Mouse (Mus musculus) adrenal gland, postnatal 36 days (tissue): ENCODE data around the gene Cd47. TPM values are rescaled to one million over a fixed set of nuclear protein-coding genes. Genes with fewer than 3 reads are reported as not detected.
"Not testable (repeated sequence)": the region's sequence is repeated elsewhere in the genome, so short reads cannot be mapped to it uniquely, and the experiment has no call there.

Source experiments
- DNase-seq, 2 experiments: peaks; one replicate each; pipeline ENCODE4 v3.0.0; 2021; ENCODE audit warnings: mixed read lengths in 1 of 2
- total RNA-seq, 2 experiments: library from RNA; stranded (reverse); gene quantifications; 2 replicates each; pipeline ENCODE4 v1.2.3; 2021

The Cd47 gene
- total RNA-seq, 2 experiments from 2014 or later = 89.6 to 233 TPM

DNA sequence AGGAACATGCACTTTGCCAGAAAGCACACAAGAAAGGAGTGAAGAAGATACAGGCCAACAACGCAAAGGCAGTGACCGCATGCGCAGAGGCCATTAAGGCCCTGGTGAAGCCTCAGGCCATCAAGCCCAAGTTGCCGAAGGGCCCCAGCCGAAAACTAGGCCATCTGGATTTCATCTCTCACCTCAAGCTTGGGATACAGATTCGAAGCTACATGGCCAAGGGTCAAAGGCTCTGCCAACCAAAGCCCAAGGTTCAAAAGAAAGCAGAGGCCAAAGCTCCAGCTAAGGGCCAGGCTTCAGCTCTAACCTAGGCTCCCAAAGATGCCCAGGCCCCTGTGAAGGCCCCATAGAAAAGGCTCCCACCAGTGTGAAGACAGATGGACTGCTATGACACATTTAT, 14.2 kb upstream of the Cd47 start:
- DNase-seq = no peak

DNA sequence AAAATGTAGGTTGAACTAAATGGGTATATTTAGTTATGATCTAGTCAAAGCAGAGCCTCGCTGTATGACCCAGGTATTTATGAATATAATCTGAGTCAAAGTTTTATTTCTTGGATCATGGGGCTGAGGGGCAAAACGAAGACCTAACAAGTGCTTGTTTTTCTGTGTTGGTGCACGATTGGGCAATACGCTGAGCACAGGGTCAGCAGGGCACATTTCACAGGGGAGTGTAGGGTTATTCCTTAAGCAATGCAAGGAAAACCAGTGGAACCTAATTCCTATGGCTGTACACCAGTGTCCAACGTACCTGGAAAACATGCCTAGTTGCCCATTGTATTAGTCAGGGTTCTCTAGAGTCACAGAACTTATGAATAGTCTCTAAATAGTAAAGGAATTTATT, 12.6 kb upstream of the Cd47 start:
- DNase-seq = no peak

DNA sequence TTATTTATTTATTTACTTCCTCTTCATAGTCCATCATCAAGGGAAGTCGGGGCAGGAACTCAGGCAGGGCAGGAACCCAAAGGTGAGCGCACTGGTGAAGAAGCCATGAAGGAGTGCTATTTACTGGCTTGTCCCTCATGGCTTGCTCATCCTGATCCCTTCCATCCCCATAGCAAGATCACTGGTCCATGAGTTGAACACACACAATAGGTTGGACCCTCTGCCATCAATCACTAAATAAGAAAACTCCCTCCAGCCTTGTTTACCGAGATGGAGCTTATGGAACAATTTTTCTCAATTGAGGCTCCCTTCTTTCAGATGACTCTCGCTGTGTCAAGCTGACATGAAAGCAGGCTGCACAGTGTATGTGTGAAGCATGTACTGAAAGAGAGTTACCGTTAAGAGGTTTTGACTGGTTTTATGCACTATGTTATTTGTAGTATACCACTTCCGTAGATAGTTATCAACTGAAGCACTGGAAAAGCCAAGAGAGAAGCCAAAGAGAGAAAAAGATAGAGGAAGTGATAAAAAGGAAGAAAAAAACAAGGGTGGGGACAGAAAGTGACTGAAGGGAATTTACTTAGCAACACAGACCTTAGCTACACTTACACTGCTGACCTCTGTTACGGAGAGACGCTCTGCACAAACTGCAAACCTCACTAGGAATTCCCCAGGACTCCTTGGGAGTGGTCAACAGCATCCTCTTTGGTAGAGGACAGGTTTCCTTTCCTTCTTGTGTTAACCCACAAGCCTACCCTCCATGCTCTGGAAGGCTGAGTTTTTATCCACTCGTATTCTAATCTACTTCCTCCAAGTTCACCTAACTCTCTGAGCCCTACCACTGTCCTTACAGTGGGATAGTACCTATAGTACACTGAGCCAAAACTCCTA, 9.5 kb upstream of the Cd47 start:
- DNase-seq = no peak

DNA sequence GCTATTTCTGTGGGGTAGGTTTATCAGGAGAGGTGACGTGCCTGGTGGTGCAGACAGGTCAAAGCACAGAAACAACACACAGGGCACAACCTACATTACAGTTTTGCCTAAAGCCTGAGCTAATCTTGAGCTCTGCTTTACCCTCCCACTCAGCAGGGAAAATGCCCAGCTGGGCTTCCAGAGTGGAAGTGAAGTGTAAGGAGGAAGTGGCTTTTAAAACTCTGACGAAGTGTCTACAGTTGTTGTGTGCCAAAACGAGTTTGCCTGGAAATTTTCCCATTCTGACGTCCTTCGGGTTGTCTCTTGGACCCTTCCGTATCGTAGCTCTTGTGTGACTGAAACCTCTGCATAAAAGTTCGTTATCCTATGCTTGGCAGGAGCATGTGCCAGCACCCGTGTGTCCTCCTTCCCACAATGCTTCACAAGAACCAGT, 7.9 kb upstream of the Cd47 start:
- peak in 1 of 2 experiments; percentile 33 for DNase-seq

DNA sequence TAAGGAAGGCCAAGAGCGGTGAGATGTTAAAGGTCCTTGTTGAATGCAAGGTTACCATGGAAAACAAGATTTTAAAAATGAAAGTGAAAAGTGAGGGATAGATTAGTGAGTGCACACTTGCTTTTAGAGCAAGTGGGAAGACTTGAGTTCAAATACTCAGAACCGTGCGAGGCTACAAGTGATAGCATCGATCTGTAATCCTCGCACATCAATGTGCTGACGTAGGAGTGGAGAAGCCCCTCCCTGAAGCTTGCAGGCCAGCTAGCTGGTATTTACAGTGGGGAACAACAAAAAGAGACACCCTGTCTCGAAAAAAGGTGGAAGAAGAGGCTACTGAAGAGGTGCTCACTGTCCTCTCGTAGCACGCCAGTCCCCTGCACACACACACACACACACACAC, 6.7 kb upstream of the Cd47 start:
- DNase-seq = no peak

DNA sequence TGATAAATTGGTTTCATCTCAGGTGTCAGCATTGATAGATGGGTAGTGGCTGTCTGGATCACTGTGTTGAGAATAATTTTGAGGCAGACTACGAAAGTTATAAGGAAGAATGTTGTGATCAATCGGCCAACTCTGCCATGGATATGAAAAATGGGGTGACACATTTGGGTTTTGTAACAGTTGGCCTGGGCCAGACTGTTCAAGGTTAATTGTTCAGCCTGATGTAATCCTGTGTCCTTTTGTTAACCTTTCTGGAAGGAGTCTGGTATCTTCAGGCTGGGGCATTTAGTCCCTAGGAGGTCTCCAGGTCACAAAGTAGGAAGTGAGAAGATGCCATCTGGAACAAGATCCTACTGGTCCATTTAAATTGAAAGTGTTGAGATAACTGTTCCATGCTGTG, 4.1 kb upstream of the Cd47 start:
- DNase-seq = peak in 1 of 2 experiments; percentile 27

DNA sequence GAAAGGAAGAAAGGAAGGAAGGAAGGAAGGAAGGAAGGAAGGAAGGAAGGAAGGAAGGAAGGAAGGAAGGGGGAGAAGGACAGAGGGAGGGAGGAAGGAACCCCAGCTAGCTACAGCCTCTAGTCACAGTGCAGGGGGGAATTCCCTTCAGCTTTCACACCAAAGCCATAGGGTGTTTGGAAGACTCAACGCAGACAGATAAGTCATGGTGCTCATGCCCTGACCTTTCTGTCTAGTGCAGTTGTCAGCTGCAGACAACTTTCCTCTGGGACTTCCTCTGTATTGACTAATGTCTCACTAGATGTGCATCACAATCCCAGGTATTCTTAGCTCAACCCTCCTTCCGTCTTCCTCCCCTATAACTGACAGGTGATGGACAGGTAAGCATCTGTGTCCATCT, 3.4 kb upstream of the Cd47 start:
- no peak for DNase-seq

DNA sequence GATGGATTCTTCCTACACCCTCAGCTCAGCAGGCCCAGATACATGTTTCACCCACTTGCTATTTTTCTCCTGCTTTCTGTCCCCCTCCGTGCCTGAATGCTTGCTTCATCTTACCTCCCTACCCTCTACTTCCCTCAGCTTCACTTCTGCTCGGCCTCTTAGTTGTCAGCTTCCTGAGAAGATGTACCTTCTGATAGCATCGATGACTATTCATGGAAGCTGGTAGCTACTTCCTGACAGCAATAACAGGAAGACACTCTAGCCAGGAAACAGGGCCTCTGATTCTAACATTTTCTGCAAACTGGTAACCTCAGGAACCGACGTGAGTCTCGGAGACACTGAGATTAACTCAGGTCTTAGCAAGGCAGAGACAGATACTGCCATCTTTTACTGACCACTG, 1.5 kb upstream of the Cd47 start:
- DNase-seq = no peak

DNA sequence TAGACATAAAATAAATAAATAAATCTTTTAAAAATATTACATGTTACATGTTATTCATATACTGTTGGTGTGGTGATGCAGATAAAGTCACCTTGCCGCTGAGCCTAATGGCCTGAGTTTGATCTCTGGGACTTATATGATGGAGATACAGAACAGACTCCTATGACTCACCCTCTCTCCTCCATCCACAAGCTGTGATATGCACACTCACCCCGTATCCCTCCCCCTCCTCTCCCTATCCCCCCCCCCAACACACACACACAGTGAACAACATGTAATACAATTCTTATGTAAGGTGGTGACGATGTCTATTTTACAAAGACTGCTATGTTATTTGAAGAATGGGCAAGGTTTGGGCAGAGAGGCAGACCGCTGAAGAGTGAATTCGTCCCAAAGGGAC, 663 bp downstream of the Cd47 start:
- DNase-seq = no peak

DNA sequence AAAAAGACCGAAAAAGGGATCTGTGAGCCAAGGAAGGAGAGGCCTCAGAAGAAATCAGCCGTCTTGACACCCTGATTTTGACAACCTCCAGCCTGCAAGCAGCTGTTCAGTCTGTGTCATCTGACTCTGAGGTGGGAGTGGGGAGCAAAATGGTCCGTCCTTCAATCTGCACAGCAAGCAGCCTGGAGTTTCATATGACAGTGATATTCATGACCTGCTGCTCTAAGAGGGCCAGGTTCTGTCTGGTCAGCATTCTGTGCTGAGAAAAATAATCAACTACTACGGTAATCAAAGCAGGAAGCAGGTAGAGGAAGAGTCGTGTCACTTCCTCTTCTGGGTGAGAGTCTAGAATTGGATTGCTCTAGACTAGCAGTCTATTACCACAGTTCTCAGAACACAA, 1.1 kb downstream of the Cd47 start:
- DNase-seq = no peak

DNA sequence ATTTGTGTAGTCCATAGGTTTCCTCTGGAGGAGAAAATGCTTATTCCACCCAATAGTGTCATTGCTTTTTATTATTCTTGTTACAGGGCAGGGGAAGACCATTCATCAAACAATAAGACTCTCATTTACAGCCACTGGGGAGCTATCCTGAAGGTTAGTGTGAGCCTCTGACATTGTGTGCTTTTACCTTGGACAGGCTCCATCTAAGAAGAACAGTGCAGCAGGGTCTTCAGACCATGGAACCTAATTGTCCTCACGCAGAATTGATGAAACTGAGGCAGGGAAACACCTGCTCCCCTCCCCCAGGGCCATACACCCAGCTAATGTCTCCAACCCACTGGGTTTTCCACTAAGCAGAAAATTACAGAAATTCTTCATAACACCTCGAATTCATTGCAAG, 2.7 kb downstream of the Cd47 start:
- DNase-seq = no peak

DNA sequence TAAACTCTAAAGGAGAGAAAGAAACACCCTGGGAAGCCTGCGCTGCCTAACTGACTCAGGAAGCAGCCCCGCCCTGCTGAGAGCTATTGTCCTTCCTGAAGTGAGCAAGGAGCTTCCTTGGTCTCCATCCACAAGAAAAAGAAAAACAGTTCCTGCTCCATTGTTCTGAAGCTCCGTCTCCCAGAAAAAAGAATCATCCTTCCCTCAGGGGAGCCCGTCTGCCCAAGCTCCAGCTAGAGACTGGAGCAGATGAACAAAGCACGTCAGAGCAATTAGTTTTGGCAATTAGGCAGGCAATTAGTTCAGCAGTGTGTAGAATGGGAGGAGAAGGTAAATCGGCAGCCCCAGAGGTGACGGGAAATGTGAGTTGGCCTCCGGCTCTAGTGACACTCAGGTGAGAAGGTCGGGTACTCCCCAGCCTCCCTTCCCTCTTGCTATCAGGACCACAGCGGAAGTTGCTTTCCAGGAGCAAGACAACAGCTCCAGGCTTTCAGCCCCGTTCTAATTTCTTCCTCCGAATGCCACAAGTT, 3.7 kb downstream of the Cd47 start:
- peak in 1 of 2 experiments; percentile 27 for DNase-seq

DNA sequence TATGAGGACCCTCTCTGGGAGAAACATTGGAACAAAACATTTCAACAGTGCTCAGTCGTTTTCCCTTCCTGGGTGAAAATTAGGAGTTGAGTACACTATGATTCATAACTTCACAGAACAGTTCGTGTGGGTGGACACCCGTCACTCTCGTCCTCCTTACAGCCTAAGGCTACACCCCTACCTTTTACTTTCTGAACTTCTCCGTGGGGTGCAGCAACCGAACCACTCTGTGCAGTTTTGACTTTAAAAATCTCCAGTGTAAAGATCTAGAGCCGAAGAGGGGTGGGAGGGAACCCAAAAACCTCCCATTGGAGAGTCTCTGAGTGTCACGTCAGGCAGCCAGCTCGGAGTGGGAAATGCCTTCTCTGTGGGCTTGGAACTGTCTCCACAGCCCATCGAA, 6.6 kb downstream of the Cd47 start:
- no peak for DNase-seq

DNA sequence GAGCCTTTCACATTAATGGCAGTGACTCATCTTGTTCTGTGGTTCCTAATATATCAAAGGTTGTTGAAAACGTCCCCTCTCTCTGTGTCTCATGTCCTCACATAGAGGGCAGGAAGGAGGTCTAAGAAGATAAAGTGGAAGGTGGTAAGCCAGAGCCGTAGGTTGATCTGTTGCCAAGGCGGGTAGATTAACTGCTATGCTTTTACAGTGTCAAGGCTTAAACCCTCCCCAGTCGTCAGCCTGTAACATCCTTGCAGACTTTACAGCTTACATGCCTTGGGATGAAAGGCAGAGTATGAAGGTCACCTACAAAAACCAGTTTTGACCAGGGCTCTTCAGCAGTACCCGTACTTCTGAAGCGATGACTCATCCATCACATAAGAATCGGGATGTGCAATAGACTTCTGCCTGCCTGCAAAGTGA, 7.1 kb downstream of the Cd47 start:
- DNase-seq = peak; percentile 15 to 22

DNA sequence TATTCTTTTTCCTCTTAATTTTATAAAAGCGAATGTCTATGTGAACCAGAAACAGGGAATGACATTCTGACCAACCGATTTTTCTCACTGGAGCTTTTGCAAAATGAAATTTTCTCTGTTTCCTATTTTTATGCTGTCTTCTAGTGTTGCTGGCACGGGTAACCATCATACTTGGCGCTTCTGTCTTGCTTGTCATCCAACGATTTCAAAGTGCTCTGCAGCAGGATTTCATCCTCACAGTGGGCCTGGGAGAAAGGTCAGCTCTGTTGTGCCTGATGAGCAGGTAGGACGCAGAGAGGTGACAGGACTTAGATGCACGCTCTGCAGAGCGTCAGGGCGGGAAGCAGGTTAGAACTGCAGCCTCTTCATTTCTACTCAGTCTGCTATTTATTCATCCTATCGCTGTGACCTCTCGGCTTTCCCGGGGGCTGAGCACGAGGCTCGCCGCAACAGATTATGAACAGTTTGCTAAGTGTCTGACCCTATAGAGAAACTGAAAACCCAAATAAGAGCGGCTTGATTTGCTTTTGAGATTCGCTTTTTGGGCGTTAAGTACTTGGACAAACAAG, 7.6 kb downstream of the Cd47 start:
- no peak for DNase-seq

DNA sequence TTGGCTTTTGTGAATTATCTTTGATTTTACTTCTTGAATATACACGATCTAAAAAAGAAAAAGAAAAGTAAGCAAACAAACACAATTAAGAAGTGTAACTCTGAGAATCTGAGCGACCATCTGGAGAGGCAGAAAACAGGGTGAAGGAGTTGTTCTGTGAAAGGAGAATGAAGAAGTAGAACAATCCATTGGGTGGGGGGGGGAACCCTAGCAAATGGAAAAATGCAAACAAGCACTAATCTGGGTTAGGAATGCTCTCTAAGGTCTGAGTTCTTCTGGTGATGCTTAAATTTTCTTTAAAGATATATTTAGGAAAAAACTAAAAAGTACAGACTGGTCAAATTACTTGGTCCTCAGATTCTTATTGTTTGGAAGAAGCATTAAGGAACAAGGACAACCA, 11.6 kb downstream of the Cd47 start:
- no peak for DNase-seq

DNA sequence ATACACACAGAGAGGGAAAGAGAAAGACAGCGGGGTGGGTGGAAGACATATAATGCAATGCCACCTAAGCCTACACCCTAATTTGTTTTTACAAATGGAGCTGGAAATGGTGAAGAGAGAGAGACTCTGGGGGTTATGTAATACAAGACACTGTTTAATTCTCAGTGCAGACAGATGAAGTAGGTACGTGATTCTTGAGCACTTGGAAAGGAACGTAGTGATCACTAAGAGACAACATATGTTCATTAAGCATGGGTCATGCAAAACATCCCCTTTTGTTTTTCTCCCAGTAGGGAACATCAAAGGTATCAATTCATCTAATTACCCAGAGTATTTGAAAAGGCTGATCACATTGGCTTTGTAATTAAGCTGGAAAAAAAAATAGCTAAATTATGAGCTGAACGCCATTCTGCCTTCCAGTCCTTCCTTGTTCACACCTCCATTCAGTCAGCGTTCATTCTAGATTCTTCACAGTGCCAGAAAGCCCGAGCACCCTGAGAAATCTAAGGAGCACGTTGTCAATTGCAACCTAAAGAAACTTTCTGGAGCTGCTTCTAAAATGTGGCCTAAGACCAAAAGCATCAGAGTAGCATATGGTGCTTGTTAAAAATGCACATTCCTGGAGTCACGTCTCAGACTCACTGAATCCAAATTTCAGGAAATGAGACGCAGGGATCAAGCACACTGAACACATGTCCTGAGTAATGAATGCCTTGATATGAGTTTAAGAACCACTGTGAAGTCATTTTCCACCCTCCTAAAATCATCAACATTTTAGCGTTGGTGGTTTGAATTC, 12.7 kb downstream of the Cd47 start:
- DNase-seq = no peak

DNA sequence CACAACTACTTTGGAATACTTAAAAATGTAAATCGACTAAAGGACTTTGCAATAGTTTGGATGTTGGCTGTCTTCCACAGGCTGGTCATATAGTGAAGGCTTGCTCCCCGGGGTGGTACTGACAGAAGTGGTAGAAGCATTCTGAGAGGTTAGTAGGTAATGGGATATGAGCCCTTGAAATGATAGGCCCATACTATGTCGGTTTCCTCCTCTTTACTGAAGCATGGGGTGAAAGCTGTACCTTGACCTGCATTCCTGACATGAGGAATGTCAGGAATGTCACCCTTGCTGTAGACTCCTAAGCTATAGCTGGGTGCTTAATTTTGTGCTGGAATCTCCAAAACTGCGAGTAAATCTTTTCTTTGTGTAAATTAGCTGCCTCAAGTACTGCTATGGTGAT, 14.1 kb downstream of the Cd47 start:
- no peak for DNase-seq

DNA sequence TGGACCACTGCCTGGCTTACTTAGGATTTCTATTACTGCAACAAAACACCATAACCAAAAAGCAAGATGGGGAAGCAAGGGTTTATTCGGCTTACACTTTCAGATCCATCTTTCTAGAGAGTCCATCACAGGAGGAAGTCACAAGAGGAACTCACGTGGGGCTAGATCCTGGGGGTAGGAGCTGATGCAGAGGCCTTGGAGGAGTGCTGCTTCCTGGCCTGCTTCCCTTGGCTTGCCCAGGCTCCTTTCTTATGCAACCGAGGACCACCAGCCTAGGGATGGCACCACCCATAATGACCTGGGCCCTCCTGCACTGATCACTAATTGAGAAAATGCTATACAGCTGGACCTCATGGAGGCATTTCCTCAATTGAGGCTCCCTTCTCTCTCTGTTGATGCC, 16.6 kb downstream of the Cd47 start:
- DNase-seq = no peak

DNA sequence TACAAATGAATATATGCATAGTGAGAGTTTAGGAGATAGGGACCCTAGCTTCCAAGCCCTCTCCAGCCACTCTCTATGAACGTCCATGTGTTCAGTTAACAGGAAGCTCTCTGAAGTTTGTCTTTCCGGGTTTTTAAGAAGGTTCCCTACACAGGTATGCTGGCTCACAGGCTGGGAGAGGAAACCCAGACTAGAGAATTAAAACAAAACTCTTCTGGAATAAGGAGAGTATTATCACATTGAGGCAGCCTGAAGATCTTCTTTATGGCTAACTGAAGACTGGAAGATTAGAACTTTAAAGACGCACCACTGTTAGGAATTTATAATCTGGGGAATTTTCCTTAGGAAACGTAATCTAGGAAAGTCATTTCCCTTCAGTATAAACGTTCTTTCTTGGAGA, 17.8 kb downstream of the Cd47 start:
- no peak for DNase-seq

DNA sequence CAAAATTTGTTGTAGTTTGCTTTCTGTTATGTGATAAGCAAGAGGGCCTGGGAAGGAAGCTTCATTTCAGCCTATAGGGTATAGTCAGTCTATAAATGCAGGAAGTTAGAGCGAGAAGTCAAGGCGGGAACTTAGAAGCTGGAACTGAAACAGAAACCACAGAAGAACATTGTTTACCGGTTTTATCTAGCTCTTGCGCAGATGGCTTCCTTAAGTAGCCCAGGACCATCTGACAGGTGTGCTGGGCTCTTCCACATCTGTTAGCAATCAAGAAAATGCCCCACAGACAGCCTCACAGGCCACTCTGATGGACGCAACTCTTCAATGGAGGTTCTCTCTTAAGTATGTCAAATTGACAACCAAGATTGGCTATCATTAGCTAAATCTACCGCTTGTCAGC, 18.3 kb downstream of the Cd47 start:
- no peak for DNase-seq

DNA sequence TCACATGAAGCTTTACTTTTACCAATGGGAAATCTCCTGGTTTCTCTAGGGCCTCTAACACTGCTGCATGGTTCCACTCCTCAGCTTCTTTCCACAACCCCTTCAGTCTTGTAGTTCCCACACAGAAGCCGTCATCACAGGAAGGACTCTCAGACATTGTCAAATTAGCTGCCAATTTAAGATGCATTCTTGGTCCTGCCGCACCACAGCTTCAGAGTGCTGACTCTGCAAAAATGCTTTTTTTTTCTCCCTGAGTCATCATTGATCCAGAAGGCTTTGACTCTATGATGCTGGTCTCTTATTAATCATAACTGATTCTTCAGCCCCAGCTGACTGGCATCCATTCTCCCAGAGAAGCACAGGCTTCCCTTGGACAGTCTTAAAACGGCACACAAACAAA, 19.2 kb downstream of the Cd47 start:
- no peak for DNase-seq

DNA sequence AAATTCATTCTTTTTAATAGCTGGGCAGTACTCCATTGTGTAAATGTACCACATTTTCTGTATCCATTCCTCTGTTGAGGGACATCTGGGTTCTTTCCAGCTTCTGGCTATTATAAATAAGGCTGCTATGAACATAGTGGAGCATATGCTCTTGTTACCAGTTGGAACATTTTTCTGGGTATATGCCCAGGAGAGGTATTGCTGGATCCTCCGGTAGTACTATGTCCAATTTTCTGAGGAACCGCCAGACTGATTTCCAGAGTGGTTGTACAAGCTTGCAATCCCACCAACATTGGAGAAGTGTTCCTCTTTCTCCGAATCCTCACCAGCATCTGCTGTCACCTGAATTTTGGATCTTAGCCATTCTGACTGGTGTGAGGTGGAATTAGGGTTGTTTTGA, 30.6 kb downstream of the Cd47 start:
- DNase-seq = not testable (repeated sequence)
